Mouse (Mus musculus) layer of hippocampus, postnatal 36 days (tissue): ENCODE results near the gene Mymx. TPM values are rescaled to one million over a fixed set of nuclear protein-coding genes. Genes with fewer than 3 reads are reported as not detected.
A peak's percentile ranks its signal among the peaks of the same experiment; 100 is the strongest.

Source experiments
- DNase-seq, 2 experiments: peaks; one replicate each; pipeline ENCODE4 v3.0.0; 2022
- total RNA-seq, 2 experiments: library from RNA; stranded (reverse); gene quantifications; 2 replicates each; pipeline ENCODE4 v1.2.3; 2021

The Mymx gene
- total RNA-seq, 2 experiments from 2014 or later = not detected

DNA sequence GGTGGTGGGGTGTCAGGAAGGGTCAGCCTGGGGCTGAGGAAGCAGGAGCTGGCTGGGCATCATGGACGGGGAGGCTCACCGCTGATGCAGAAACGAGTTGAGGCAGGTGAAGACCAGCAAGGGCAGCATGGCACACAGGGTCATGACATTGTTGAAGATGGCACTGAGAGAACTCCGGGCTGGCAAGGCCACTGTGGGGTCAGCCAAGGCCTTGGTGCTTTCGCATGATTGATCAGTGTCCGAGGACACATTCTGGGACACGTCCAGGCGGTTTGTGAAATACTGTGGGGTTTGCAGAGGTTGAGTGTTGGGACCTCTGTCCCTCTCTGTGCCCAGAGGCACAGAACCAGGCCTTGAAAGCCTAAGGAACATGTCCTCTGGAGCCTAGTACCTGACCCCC, 12.1 kb downstream of the Mymx start:
- no peak for DNase-seq

DNA sequence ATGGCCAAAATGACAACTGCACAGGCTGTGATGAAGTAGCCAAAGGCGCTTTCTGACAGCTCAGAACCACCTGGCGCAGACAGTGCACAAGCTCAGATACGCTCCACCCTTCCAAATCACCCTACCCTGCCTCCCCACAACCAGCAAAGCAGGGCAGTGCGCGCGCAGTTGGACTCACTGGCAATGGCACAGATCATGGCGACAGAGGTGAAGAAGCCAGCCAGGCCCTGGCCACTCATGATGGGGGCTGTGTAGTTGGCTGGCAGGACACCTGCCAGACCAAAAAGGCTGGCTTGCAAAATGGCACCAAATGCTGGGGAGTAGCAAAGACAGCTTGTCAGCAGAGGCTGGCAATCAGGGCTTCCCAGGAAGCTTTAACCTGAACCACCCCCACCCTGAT, 12.7 kb downstream of the Mymx start:
- DNase-seq = no peak

DNA sequence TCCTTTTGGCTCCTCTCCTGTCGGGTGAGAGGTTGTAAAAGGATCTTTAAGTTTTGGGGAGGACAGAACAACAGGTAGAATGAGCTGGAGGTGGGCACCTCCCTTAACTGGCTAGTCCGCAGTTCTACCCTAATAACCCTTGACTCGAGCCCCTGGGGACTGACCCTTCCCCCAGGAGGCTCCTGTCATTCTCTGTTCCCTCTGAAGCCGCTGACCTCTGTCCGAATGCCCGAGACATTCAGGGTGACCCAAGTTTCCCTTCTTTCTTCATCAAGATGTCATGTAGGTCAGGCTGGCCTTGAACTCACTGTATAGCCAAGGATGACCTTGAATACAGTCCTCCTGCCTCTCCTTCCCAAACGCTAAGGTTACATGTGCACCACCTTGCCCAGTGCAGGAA, 13.5 kb downstream of the Mymx start:
- no peak for DNase-seq

DNA sequence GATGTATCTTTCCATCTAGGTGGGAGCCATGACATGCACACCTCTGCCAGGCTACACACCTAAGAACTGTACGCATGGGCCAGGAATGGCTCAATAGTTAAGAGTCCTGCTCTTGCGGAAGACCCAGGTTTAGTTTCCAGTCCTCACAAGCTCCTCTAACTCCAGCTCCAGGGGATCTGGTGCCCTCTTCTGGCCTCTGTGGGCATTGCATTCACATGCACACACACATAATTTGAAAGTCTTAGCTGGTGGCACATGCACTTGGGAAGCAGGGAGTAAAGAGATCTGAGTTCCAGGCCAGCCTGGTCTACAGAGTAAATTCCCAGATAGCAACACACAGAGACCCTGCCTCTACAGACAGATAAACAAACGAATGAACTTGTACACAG, 15.5 kb downstream of the Mymx start:
- no peak for DNase-seq

DNA sequence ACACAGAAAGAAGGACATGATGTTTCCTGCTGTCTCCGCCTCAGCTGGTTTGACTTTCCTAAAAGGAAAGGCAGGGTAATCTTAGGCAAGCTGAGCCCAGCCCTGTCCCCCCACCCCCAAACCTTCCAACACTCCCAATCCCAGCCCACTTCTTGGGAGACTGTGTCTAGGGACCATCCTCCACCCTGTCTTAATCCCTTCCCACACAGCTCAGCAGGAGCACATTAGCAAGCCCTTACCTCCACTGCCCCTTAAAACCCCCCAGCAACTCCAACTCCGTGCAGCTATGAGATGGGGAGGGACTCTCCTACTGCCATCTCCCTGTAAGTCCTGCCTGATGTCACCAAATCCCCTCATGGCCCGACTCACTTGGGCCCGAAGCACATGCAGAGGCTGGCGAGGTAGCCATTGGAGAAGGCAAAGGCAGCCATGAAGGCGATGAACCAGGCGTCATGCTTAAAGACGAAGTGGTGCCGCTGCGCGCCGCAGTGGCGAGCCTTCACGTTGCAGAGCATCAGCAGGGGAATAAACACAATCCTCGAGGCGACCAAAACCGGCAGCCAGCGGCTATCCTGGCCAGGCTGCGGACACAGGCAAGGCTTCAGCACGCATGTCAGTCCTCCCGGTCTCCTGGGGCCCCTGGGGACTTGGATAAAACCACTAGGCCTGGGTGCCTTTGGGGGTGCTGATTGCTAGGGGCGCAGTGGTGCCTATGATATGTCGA, 16.0 kb downstream of the Mymx start:
- DNase-seq = no peak

DNA sequence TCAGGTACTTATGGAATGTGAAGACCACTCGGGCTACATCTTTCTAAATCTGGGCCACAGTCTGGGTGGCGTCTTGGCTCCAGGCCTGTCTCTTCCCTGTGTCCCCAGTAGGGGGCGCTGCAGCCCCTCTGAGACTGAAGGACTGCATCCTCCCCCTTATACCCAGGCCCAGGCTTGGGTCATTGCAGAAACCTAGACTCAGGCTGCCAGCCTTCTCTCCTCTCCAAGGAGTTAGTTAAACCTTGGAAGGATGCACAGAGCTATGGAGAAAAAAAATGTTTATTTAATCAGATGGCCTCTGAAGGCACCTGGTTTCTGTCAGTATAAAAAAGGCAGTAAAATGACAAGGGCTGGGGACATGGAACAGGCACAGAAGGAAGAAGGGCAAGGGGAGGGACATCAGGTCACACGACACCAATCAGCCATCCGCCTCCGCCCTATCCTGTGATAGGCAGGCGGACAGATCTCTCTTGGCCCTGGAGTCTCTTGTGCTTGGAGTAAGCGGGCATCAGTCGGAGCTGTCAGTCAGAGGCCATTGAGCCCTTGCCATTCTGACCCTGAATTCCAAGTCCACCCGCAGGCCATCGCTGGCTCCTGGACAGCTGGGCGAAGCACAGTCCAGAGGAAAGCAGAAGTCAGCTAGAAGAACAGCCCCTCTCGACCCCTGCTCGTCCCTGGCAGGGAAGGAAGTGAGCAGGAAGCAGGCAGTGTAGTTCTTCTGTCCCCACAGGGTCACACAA, 16.8 kb downstream of the Mymx start:
- peak; percentile 64 to 75 for DNase-seq

DNA sequence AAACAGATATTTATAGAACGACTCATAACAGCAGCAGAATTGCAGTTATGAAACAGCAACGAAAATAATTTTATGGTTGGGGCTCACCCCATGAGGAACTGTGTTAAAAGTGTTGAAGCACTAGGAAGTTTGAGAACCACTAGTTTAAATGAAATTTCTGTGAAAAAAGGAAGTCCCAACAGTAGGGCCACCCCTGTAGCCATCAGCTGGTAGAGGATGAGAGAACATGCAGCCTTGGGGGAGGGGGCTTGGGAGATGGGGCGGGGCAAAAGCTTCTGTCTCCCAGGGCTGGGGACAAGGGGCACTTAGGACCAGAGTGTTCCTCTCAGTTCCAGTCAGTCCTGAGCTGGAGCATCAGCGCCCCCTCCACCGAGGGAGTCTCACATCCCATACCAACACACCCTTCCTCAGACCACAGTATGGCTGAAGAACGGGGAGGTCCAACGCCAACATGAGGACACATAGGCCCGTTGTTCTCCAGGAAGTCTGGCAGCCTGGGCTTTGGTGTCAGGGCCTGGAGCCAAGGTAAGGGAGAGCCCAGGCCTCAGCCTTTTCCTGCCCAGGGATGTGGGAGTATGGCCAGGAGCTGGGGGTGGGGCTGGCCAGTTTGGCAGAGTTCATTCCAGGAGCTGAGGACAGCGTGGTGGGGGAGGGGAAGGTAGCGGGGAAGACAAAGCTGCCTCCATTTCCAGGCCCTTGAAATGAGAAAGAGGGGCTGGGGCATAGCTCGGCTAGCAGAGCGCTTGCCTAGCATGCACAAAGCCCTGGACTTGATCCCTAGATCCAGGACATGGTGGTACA, 17.6 kb downstream of the Mymx start:
- peak; percentile 65 to 75 for DNase-seq

DNA sequence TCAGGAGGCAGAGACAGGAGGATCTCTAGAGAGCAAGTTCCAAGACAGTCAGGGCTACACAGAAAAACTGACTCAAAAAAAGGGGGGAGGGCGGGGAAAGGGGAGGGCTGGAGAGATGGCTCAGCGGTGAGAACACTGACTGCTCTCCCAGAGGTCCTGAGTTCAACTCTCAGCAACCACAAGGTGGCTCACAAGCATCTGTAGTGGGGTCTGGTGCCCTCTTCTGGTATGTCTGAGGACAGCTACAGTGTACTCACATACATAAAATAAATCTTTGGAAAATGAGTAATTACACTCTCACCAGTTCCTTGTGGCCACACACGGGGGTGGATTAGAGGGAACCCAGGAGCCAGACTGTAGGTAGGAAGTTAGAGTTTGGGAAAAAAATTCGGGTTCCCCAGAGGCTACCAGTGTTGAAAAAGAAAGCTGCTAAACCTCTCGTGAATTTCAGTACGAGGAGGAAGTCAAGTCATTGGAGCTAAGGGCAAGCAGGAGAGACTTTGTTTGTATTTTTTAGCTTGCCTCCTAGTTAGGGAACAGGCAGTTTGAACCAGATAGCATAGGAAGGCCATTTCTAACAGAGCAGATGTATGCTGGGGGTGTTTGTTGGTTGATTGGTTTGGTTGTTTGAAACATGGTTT, 19.1 kb downstream of the Mymx start:
- DNase-seq = no peak

DNA sequence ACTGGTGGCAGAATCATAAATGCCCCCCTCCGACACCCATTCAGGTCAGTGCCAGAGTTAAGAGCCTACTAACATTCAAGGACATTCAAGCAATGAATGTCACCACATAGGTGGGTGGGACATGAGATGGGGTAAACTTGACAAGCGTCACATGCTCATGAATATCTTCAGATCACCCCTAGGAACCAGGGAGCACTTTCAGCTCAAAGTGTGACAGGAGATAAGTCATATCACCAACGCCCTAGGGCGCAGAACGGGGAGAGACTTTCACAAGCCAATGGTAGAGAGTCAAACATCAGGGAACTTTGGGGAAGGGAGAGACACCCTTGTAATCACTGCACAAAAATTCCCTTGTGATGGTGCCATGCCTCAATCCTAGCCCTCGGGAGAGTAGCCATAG, 19.7 kb downstream of the Mymx start:
- no peak for DNase-seq

DNA sequence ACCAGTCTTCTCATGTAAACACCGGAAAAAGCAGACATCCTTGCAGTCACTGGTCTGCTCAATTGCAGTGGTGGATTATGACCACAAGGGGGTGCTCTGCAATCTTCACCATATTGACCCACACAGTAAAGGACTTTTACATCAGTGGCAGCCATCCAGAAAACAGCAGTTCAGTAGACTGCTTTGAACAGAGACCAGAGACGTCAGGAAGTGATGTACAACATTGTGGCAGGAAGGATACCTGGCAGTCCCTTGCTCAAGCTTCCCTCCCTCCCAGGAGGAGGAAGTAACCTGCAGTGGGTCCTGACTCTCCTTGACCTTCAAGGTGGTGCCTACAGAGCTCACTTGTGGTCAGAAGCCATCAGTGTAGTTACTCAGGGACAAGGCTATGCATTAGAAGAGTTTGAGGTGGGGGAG, 20.3 kb downstream of the Mymx start:
- DNase-seq = peak in 1 of 2 experiments; percentile 59

DNA sequence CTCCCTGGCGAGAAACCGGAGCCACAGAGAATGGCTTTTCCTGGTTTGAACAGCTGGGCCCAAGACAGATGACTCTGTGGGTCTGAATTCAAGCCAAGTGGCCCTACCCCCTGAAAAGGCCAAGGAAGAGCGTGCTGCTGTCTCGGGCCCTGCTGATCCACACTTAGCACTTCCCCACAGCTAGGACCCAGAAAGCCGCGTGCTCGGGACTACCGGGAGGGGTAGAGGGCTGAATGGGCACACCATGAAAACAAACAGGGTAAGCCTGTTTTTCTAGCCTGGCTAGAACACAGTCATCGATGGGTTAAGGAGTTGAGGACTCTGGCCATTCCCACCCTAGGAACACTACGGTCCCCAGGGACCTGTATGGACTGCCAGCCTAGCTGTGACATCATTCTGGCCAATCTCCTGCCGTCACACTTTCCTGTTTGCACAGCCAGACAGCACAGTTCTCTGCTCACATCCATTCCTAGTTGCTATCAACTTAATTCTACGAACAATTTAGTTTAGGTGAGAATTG, 20.9 kb downstream of the Mymx start:
- no peak for DNase-seq

DNA sequence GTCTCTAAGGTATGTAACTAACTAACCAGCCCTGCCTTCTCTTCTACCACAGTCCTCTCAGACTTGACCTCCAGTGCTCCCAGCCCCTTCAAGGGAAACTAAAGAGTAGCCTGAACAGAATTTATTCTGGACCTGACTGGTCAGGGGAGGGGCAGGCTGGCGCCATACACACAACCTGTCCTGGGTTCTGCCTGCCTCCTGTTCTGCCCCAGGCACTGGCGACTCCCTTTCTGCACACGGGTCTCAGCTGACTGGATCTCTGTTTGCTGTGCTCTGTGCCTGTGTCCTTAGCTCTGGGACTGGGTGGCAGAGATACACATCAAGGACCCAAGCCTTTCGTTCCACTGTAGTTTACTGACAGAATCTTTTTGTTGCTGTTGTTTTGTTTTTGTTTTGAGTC, 22.3 kb downstream of the Mymx start:
- no peak for DNase-seq

DNA sequence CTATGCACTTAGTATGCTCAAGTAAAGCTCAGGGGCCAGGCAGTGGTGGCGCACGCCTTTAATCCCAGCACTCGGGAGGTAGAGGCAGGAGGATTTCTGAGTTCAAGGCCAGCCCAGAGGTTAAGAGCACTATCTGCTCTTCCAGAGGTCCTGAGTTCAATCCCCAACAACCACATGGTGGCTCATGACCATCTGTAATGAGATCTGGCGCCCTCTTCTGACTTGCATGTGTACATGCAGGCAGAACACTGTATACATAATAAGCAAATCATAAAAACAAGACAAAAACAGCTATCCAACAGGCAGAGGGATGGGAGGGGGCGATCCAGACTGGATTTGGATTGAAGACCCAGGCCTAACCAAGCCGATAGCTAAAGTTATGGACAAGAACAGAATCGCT, 23.1 kb downstream of the Mymx start:
- no peak for DNase-seq

DNA sequence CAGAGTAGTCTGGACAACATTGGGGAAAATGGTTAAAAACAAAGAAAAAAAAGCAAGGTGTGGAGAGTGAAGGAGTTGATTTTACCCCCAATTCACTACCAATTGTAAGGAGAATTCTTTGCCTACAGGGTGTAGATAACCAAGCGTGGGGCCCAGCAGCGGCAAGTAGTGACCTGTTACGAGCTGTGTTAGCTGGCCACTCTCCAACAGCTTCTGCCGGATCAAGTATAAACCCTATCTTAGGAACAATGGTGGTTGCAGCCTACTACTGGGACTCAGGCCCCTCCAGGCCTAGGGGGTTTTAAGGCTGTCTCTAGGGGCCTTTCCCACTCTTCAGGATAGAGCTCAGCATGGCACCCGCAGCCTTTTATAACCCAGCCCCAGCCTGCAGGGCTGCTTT, 23.7 kb downstream of the Mymx start:
- DNase-seq = no peak

DNA sequence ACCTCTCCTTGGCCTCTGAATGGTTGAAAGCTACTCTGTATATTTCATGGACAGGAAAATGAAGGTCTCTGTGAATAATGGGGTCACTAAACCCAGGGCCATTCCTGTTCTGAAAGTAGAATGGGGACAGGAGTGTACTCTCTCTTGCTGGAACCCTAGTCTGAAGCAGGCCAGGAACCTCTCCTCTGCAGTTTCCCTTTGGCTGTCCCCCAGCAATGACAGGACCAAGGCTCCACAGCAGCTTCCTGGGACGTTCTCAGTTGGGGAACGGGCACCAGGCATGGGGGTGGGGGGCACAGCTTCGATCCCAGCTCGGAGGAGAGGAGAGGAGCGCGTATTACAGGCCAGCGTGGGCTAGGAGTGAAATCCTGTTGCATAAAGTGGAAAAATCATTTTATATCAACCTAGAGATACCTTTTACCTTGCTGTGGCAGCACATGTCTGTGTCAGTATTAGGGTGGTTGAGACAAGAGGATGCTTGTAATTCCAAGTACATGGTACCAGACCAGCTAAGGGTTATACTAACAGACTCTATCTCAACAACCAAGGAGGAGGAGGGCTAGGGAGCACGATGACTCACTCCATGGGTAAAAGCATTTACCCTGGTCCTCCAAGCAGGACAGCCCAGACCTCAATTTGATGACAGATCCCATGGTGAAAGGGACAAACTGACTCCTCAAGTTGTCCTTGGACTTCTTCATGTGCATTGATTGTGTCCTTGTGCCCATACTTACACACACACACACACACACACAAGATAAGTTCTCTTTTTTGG, 26.6 kb downstream of the Mymx start:
- DNase-seq = no peak

DNA sequence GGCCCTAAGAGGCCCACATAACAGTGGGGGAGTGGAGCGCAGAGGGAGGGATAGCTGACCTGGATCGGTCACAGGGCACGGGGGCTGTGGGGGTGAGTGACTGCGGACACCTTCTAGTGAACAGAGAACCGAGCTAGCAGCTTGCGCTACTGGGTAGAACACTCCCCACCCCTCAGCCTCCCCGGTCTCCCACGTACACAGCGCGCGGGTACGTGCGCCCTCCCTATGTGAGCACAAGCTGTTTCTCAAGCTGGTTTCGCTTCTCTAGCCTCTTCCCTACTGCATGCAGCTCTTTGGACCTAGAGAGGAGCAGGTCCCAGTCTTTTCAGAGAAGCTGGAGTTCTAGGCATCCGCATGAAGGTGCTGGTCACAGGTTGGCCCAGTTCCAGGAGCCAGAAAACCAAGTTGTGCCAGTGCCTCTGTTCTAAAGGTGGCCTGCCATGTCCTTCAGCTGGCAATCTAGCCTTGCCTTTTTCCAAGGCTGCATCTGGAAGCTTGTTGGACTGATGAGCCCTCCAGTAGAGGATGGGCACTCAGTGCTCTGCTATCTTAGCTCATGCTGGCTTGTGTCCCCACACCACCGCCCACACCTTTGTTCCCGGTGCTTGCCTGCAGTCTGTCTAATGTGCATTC, 27.7 kb downstream of the Mymx start:
- DNase-seq = peak; percentile 88 to 90

DNA sequence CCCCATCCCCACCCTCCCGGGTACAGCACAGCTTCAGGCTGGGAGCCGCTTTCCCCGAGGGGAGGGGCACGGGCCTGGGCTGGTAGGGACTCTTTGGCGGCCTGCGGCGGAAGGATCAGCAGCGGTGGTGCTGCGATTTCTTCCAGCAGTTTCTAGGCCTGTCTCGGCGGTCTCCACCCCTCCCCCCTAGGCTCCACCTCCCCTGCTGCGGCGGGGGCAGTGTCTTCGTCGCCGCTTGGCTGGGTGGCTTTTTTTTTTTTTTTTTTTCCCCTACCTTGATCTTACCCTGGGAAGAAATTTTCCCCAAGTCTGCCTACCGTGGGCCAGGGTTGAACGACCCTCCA, 28.1 kb downstream of the Mymx start:
- DNase-seq = peak; percentile 96 to 97

DNA sequence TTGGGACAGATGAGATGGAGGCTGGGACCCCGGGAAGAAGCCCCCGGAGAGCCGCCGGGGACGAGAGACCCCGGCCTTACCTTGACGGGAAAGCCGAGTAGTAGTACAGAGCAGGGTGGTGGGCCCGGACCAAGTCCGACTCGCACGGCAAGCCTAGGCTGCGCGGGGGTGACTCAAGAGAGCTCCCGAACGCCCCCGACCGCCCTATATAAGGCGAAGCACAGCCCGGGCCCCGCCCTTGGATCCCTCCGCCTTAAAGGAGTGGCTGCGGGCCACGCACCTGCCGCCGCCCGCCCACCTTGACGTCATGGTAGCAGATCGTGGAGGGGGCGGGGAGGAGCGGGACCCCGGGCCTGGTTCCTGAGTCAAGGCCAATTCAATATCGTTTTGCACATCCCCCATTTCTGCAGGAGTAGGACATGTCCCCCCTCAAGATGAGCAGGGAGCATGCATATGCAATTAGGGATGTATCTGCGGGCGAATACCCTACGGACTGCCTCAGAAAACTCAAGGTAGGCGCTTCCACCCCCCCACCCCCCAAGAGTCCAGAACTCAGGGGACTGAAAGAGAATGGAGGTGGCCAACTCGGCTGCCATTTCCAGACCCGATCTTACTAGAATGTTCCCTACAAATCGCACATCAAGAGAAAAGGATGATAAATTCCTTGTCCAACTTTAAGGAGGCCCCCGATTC, 28.7 kb downstream of the Mymx start, which contains the start of gene Hsp90ab1:
Hsp90ab1 (minus strand) TSS at position 185 of the 693 bp plus-strand sequence.
- peak; percentile 99 to 100 for DNase-seq

DNA sequence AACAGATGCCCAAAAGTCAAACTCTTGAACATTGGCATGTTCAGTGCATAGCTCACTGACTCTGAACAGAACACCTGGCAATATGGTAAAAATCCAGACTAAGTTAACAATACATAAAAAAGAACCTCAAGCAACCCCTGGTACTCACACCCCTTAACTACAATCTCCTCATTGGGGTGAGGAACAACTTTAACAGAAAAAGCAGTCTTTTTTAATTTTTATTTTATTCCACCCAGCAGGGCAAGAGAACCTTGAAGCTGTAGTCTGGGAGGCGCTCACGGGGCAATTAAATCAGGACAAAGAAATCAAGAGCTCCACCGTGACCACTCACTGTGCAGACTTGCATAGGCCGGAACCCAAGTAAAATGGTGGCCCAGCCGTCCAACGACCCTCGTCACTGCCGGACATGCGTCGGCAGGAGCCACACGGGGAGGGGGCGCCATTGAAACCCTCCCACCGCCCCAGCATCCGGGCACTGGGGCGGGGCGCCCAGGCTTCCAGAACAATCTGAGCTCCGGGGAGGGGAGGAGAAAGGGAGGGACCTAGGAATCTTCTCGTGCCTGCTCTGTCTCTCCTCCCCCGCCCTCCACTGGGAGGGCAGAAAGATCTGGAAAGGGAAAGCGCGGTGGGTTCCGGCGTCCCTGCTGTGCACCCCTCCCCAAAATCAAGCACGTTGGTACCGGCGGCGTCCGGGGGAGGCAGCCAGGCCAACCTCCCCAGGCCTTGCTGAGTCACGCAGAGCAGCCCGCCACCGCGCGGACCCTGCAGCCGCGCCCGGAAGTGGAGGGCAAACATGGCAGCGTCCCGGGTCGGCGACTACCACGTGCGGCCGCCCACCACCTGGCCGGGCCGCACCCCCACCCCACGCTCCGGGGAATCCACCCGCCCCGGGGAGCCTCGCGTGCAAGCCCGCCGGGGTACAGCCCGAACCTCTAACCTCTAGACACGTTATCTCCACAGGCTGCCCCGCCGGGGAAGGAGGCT, 29.5 kb downstream of the Mymx start:
- peak; percentile 78 to 82 for DNase-seq
